Mouse (Mus musculus): ENCODE data around the gene Usp20.

Gene Usp20

DNA sequence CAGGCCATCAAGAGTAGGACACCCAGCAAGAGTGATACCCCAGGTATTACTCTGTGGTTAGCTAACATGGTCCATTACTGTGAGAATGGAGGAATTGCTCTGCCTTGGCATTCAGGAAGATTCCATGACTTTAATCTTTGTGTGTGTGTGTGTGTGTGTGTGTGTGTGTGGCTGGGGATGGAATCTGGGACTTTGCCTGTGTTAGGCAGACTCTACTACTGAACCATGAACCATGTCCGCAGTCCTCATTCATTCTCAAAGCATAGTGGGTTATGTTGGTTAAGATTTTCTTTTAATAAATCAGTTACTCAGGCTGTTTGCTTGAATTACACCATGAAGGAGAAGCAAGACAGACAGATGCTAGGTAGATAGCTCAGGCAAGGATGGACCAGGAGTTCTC is 61.8 kb downstream of the Usp20 start:
- no peak for DNase-seq

DNA sequence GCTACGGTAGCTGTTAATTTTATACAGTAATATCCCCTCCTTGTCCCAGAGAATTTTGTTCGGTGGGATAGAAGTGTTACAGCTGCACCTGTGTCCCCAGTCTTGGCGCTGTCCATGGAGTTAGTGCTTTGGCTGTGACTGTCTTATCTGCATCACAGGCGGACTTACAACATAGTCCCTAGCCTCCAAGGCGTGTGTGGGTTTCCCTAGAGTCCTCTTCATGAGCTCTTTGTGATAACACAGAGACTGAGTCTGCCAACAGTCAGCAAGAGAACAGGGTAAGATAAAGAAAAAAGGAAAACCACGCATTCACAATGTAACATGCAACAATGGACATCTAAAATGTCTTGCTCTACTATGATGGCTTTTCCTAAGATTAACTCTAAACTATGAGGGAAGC is 66.0 kb downstream of the Usp20 start:
- DNase-seq = peak; percentile 25

DNA sequence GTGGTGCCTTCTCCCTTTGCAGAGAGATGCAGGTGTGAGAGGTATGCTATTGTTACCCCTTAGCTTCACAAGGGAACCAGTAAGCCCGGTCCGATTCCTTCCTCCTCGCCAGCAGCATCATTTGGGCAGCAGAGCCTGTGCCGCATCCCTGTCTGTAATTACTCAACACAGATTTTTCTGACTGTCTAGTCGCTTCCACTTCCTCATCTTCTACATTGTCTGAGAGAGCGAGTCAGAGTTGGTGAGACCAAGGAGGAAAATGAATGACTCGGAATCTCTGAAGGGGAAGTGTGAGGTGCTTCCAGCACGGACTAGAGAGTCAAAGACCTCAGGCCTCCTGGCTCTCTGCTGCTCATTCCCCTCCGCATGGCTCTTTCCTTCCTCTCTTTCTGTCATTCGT is 70.4 kb downstream of the Usp20 start:
- DNase-seq = no peak

DNA sequence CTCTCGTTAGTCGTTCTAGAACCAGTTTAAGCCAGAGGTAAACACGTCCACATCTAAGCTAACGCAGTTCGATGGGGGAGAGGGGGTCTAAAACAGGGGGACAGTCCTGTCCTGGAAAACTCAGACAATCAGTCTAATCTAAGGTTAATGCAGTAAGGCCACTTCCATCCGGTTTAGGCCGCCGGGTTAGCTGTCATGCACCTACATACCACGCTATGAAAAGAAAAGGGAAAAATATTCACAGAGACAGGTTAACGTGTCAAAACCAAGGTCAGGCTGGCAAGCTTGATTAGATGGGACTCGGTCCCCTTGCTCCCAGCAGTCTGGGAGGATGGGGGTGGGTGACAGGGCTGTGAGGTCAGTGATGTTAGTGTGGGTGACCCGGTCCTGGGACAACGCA is 71.3 kb downstream of the Usp20 start:
- no peak for DNase-seq

DNA sequence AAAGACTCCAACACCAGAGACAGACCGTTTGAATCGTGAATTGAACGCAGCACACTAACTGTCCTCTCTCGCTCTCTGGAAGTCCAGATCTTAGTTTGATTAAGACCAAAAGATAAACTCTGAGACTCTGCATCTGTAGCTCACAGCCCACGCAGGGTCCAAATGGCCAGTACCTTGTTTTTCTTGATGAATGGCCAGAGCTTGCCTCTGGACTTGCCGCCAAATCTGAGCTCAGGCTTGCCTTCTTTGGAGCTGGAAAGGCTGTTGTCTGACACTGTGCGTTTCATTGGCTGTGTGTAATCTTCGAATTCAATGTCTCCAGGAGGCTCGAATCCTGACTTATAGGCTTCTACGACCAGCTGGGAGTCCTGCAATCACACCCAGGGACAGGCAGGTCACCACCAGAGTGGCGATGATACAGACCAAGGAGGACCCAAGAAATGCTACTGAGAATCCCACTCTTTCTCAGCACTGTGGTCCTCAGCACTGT is 71.8 kb downstream of the Usp20 start:
- no peak for DNase-seq

DNA sequence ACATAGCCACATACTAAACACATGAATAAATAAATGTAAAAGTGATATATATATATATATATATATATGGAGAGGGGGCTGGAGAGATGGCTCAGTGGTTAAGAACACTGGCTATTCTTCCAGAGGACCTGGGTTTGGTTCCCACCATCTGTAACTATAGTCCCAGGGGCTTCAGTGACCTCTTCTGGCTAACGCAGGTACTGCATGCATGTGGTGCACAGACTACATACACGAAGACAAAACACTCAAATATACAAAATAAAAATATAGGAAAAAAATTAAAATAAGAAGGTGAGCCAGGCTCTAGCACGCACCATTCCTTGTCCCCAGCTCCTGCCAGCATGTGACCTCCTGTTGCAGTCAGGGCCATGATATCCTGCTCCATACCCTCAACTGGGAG is 74.0 kb downstream of the Usp20 start:
- no peak for DNase-seq

DNA sequence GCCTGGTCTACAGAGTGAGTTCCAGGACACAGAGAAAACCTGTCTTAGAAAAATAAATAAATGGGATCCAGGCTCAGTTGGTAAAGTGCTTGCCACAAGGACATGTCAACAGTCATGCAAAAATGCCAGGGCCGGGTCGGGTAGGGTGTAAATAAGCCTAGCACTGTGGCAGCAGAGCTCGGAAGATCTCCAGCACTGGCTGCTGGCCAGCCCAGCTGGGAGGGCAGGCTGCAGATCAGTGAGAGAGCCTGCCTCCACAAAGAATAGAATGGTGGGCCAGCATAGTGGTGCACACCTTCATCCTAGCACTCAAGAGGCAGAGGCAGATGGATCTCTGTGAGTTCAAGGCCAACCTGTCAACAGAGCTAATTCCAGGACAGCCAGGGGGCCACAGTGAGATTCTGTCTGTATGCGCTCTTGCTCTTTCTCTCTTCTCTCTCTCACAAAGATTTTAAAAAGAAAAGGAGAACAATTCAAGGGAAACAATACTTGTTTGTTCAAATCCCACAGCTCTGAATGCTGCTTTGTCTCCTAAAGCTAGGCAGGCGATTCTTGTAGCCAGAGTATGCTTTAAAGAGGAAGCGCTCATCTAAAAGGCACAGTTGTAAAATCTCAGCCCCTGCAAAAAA is 75.6 kb downstream of the Usp20 start:
- no peak for DNase-seq

DNA sequence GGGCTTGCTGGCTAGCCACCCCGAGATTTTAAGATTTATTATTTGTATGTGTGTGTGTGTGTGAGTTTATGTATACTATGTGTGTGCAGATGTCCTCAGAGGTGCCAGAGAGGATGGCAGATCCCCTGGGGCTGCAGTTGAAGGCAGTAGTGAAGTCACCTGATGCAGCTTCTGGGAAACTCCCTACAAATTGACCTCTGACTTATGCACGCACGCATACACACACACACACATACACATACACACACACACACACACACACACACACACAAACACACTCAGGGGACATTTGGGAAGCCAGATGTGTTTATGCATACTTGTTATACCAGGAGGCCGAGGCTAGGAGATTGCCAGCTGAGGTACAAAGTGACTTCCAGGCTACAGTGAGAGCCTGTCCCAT is 76.4 kb downstream of the Usp20 start:
- no peak for DNase-seq

DNA sequence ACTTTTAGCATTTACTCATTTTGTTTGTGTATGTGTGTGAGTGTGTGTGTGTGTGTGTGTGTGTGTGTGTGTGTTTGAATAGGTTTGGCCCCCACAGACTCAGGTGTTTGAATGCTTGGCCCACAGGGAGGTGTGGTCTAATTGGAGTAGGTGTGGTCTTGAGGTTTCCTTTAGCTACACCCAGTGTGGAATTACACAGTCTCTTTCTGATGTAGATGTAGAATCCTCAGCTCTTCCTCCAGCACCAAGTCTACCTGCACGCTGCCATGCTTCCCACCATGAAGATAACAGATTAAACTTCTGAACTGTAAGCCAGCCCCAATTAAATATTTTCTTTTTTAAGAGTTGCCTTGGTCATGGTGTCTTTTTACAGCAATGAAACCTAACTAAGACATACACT is 78.2 kb downstream of the Usp20 start:
- no peak for DNase-seq

DNA sequence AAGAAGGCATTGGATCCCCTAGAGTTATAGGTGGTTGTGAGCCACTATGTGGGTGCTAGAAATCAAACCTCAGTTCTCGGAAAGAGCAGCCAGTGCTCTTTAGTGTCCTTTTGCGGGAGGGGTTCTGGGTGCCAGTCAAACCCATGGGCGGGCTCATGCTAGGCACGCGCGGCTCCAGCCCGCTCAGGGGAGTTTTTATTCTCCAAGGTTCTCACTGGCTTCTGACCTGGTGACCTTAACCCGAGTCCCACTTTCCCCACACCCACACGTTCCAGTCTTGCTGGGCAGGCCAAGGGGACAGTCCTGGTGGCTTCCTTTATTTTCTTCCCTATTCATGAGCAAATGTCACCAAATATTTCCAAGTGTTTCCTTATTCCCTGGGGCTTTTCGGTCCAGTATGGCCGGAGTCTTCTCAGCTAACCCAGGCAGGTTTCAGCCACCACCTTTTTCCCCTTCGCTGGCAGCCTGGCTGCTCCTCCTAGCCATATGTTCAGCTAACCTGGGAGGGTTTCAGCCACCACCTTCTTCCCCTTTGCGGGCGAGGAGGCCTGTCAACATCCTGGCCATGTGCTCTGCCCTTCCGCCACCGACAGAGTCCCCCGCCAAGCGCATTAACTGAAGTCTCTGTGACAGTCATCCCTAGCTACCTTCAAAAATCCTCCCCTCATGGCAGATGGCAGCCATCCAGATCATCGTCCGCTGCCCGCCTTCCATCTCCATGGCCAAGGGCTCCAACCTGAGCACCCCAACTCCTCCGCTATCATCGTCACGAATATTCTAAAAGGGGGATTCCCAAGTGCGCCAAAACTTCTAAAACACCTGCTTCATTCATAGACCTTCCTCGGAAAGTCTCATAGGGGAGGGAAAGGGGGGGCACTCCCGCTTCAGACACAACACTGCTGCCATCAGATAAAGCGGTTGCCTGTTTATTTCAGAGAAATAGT is 79.0 kb downstream of the Usp20 start:
- DNase-seq = peak; percentile 47

DNA sequence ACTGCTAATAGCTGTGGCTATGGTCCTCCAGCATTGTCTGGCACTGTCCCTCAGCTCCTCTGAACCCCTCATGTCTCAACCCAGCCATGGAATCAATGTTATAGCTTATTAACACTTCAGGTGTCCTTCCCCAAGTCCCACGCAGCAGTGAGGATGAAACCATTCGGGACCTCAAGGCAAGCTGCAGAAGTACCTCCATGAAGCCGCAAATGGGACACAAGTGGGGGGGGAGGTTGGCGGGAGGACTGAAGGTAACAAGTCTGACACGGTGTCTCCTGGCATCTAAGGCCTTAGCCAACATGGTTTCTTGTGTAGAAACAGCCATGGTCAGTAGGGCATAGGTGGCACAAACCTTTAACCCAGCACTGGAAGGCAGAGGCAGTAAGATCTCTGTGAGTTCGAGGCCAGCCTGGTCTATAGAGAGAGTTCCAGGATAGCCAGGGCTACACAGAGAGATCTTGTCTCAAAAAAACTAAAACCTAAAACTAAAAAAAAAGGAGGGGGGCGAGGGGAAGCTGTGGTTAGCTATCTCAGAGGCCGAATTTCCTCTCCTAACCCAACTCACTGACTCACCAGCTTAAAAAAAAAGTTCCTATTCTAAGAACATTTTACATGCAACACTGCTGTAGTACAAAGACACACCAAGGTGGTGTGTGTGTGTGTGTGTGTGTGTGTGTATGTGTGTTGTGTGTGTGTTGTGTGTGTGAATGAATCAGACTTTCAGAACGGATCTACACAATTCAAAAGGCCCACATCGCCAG is 80.0 kb downstream of the Usp20 start:
- DNase-seq = no peak

DNA sequence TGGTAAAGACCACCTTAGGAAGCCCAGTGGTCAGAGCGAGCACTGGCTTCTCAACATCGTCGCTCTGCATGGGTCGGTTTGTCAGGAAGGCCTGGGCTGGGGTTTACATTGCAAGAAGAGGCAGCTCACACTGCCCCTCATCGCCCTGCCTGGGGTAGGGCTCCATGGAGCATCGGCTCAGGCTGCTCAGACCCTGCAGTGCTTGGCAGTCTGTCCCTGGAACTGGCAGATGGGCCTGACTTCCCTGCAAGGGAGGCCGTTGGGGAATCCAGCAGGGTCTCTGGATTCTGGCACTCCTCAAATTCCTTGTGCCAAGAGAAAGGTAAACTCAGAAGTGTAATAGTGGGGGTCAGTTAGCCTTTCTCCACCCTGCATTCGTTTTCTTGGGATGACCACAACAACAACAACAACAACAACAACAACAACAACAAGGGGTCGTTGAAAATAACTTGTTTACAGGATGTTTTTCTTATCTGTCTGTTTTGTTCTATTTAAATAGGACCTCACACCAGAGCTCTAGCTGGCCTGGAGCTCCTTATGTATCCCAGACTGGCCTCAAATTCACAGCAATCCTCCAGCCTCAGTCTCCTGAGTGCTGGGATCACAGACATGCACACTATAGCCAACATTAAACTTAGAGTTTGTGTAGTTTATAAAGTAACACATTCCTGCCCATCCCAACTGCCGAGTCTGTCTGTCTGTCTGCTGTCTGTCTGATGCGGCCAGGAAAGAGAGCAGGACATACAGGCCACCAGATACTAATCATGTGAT is 84.1 kb downstream of the Usp20 start:
- no peak for DNase-seq

DNA sequence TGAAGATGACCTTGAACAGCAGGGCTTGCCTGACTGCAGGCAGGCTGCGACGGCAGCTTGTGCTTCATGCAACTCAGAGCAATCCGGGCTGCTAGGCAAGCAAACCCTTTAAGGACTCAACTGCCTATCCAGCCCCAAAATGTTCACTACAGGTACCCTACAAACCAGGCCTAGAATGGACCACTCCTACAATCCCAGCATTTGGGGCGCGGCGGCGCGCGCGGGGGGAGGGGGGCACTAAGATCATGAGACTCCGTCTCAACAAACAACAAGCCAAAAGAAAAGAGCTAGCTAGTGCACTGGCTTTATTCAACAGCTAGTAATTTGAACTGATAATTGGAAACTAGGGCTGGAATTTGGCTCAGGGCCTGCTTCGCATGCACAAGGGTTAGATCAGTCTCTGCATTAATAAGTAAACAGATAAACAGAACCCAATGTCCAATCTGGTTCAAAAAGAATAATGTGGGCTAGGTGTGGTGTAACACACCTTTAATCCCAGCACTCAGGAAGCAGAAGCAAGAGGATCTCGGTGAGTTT is 85.0 kb downstream of the Usp20 start:
- no peak for DNase-seq

DNA sequence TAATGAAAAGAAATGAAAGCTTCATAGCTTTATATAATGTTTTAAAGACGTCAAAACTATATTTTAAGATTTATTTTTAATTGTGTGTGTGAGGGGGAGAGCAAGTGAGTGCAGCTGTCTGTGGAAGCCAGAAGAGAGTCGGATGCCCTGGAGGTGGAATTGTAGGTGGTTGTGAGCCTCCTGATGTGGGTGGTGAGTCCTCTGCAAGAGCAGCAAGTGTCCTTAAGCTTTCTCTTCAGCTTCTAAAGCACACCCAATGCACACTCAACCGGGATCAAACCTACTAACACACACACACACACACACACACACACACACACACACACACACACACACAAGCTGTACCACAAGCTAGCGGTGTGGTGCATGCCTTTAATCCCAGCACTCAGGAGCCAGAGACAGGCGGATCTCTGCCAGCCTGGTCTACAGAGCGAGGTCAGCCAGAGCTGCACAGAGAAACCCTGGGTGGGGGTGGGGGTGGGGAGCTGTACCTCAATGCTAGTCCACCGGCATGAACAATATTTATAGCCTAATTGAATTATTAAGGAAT is 85.7 kb downstream of the Usp20 start:
- no peak for DNase-seq

DNA sequence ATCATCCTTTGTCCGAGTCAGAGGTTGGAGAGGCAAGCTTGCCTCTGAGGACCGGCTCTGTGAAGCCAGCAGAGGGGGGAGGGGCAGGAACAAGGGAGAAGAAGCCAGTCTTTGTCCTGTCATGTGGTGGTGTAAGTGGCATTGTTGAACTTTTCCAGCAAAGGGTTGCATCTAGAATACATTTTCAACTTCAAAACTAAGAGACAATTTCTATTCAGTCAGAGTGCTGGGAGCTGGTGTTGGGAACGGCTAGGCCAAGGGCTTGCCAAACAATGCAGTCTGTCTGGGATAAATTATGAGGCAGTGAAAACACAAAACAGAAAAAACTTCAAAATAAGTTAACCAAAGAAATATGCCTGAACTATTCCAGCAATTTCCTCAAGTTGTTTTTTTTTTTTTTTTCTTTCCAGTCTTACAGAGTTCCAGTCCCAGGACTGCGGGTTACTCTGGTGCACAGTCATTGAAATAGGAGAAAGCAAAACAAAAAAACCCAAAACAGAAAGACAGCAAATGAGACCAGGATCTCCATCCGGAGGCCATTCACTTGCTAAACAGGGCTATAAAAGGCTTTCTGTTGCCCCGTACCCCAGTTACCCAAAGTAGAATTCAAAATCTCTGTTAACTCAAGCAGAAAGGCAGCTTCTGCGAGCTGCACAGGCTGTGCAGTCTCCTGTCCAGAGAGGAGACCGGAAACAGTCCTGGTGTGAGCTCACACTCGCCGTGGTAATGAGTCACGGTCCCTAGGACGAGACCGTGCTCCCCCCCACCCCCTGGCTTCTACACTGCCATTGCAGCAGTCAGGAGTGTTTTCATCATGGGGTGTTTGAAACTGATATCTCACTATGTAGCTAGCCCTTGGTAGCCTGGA is 86.4 kb downstream of the Usp20 start:
- peak; percentile 23 for DNase-seq

DNA sequence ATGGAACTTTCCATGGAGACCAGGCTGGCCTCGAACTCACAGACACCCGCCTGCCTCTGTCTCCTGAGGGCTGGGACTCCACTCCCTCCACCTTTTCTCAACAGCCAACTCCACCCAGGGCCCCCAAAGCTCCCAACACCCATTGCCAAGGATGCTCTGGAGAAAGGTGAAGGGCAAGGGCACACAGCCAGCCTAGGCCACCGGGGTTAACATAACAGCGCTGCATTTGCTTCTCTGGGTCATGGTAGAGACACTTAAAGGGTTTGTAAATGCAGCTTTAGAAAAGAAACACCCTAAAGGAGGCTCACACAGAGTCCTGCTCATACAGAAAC is 87.0 kb downstream of the Usp20 start:
- DNase-seq = no peak

DNA sequence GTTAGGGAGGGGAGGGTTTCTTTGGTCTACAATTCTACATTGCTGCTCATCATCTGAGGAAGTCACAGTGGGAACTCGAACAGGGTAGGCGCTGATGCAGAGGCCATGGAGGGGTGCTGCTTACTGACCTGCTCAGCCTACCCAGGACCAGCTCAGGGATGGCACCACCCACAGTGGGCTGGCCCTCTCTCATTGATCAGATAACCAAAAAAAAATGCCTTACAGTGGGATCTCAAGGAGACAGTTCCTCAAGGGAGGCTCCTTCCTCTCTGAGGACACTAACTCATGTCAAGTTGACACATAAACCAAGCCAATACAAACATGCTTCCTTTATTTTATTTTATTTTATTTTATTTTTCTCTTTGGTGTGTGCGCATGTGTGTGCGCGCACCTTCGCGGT is 87.4 kb downstream of the Usp20 start:
- DNase-seq = no peak

Measured in liver (tissue).